Mouse (Mus musculus): ENCODE results near the gene Cybrd1.

DNA sequence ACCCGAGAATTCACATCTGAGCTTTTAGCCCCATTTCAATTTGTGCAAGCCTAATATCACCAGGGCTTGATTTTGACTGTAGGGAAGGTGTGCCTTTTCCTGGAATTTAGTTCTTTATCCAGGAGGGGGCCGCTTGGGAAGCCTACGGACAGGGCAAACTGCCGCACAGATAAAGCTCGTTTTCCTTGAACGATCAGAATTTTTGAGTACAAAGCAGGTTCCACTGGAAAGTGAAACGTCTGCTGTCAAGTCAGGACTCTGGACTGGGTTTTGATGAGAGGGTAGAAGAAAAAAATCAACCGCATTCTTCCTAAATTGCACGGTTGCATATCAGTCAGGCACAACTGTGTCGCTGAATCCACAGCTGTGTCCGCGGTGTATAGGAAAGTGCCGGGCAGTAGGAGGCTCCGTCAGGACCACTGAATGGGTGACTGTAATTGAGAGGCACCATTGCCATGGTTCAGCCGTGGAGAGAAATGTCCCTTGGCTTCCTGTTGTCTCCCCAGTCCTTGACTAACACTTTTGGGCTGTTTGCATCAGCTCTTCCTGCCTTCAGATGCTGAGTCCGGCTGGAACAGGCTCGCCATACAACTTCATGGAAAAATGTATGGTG lies 74.6 kb downstream of the Cybrd1 start:
- TF ChIP-seq CTCF (IDR thresholded peaks at IDR 0.05; ENCODE audit: borderline replicate concordance, control insufficient read depth, extremely low read depth, insufficient read depth, low read length, poor library complexity) (no peak), POLR2A (IDR thresholded peaks at IDR 0.05; ENCODE audit: control insufficient read depth, extremely low read depth, insufficient read depth, low read length, poor library complexity) (no peak)
